Mouse (Mus musculus): ENCODE results near the gene Tll1. TPM values are rescaled to one million over a fixed set of nuclear protein-coding genes. Genes with fewer than 3 reads are reported as not detected.
"Not testable (repeated sequence)": the region's sequence is repeated elsewhere in the genome, so short reads cannot be mapped to it uniquely, and the experiment has no call there.

Gene Tll1
- total RNA-seq, 2 experiments from 2014 or later, result 0.59 to 1.1 TPM

GRCm38 (mm10) chr8:64059867-64060266 is 146.2 kb downstream of the Tll1 start:
- no peak for DNase-seq

- DNase-seq, result no peak
These were observed 148.5 kb downstream of the Tll1 start for GRCm38 (mm10) chr8:64057571-64057970.

GRCm38 (mm10) chr8:64048556-64048955 is 157.5 kb downstream of the Tll1 start:
- no peak for DNase-seq

GRCm38 (mm10) chr8:64047963-64048505 is 158.0 kb downstream of the Tll1 start:
- no peak for DNase-seq

- DNase-seq, result no peak
These were observed 164.7 kb downstream of the Tll1 start for GRCm38 (mm10) chr8:64041303-64041884.

GRCm38 (mm10) chr8:64030672-64031385 is 175.2 kb downstream of the Tll1 start:
- DNase-seq, result no peak

- no peak for DNase-seq
These were observed 176.0 kb downstream of the Tll1 start for GRCm38 (mm10) chr8:64030081-64030480.

GRCm38 (mm10) chr8:64029525-64029924 is 176.5 kb downstream of the Tll1 start:
- DNase-seq, result no peak

GRCm38 (mm10) chr8:64024359-64024758 is 181.7 kb downstream of the Tll1 start:
- no peak for DNase-seq

- no peak for DNase-seq
These were observed 182.5 kb downstream of the Tll1 start for GRCm38 (mm10) chr8:64023579-64023978.

GRCm38 (mm10) chr8:64023027-64023426 is 183.0 kb downstream of the Tll1 start:
- no peak for DNase-seq

GRCm38 (mm10) chr8:63970612-63971391 is 235.3 kb downstream of the Tll1 start:
- DNase-seq, result not testable (repeated sequence)
